Mouse (Mus musculus) testis, postnatal 14 days (tissue): ENCODE results near the gene Pfdn6.

Experiments used
- DNase-seq: peaks from one replicate; pipeline ENCODE4 v3.0.0; 2021; ENCODE audit warnings: low spot score

The Pfdn6 gene

GRCm38 (mm10) chr17:33940206-33940805 is at the start of gene Pfdn6, which contains the start of gene Wdr46:
TSS of gene Pfdn6 (minus strand) at chr17:33940343.
TSS of gene Wdr46 (plus strand) at chr17:33940660.
- peak; percentile 88 for DNase-seq

GRCm38 (mm10) chr17:33982136-33982535 is 42.0 kb upstream of the Pfdn6 start:
- DNase-seq = peak; percentile 29

GRCm38 (mm10) chr17:33981192-33981909 is 41.2 kb upstream of the Pfdn6 start:
- DNase-seq = peak; percentile 73

GRCm38 (mm10) chr17:33980181-33981035 is 40.3 kb upstream of the Pfdn6 start:
- no peak for DNase-seq

- no peak for DNase-seq
These were observed 39.4 kb upstream of the Pfdn6 start for GRCm38 (mm10) chr17:33979512-33980050.

- peak; percentile 54 for DNase-seq
These were observed 38.5 kb upstream of the Pfdn6 start for GRCm38 (mm10) chr17:33978631-33979031.

GRCm38 (mm10) chr17:33977861-33978557 is 37.9 kb upstream of the Pfdn6 start:
- DNase-seq = no peak

- DNase-seq = no peak
These were observed 33.4 kb upstream of the Pfdn6 start for GRCm38 (mm10) chr17:33973572-33973971.

GRCm38 (mm10) chr17:33972691-33973090 is 32.5 kb upstream of the Pfdn6 start:
- no peak for DNase-seq

GRCm38 (mm10) chr17:33969394-33969793 is 29.3 kb upstream of the Pfdn6 start:
- DNase-seq = no peak

- DNase-seq = no peak
These were observed 28.8 kb upstream of the Pfdn6 start for GRCm38 (mm10) chr17:33968927-33969326.

GRCm38 (mm10) chr17:33968489-33968888 is 28.3 kb upstream of the Pfdn6 start:
- no peak for DNase-seq

- DNase-seq = no peak
These were observed 25.9 kb upstream of the Pfdn6 start for GRCm38 (mm10) chr17:33965846-33966550.

- DNase-seq = no peak
These were observed 25.1 kb upstream of the Pfdn6 start for GRCm38 (mm10) chr17:33965082-33965845.

- no peak for DNase-seq
These were observed 22.7 kb upstream of the Pfdn6 start for GRCm38 (mm10) chr17:33962876-33963275.

- DNase-seq = no peak
These were observed 19.8 kb upstream of the Pfdn6 start for GRCm38 (mm10) chr17:33959948-33960347.

- no peak for DNase-seq
These were observed 19.0 kb upstream of the Pfdn6 start for GRCm38 (mm10) chr17:33959135-33959534.

- no peak for DNase-seq
These were observed 18.3 kb upstream of the Pfdn6 start for GRCm38 (mm10) chr17:33958451-33958850.

GRCm38 (mm10) chr17:33957493-33957892 is 17.4 kb upstream of the Pfdn6 start:
- DNase-seq = no peak

- DNase-seq = no peak
These were observed 16.2 kb upstream of the Pfdn6 start for GRCm38 (mm10) chr17:33956336-33956735.
